Mouse (Mus musculus): ENCODE measurements around the gene Ccr10. TPM values are rescaled to one million over a fixed set of nuclear protein-coding genes. Genes with fewer than 3 reads are reported as not detected.
"Not testable (repeated sequence)": the region's sequence is repeated elsewhere in the genome, so short reads cannot be mapped to it uniquely, and the experiment has no call there.

The Ccr10 gene
- polyA plus RNA-seq, 1 experiment from 2014 or later: 0.20 TPM

DNA sequence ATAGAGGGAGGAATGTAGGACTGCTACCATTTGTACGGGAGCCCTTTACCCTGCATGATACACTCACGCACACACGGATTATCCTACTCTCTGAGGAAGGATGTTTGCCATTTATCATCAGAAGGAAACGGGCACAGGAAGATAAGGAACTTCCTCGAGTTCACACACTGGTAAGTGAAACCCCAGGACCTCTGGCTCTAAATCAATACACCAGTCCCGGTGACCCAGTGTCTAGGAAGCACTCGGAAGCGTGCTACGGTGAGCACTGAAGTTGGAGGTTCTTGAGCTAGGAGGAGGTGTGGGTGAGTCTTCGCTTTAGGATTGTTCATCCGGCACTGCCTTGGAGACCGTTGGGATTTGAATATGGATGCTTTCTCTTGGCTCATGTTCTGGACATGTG is 42.2 kb downstream of the Ccr10 start:
- H3K27ac ChIP-seq: no peak overlapping the region
- WGBS: 82% methylated on average over 12 of the region's 12 CpGs

GRCm38 (mm10) chr11:101131701-101132100 is 43.5 kb downstream of the Ccr10 start:
- 89% methylated on average over 6 of the region's 6 CpGs for WGBS

More for the DNA sequence above, 42.2 kb downstream of the Ccr10 start:
- Histone ChIP-seq H3K27me3 (ENCODE audit: insufficient read depth, poor library complexity, severe bottlenecking) (no peaks in the 10 kb centered on the region), H3K4me3 (no peak overlapping the region), H3K36me3 (no peaks in the 10 kb centered on the region), H3K4me1 (replicated peaks) (peaks cover 3% of the 10 kb centered on the region; the same call in 1 of the 2 replicates), H3K9me3 (peaks cover 3% of the 10 kb centered on the region)
- no peak for DNase-seq (ENCODE audit: low spot score)

GRCm38 (mm10) chr11:101131187-101131586 is 44.1 kb downstream of the Ccr10 start:
- Histone ChIP-seq H3K4me1 (replicated peaks) (peaks cover 3% of the 10 kb centered on the region; the same call in 1 of the 2 replicates), H3K27ac (no peak overlapping the region), H3K9me3 (peaks cover 15% of the 10 kb centered on the region), H3K4me3 (no peak overlapping the region), H3K36me3 (peaks cover 13% of the 10 kb centered on the region), H3K27me3 (ENCODE audit: insufficient read depth, poor library complexity, severe bottlenecking) (no peaks in the 10 kb centered on the region)
- WGBS: 90% methylated on average over 2 of the region's 2 CpGs
- DNase-seq (ENCODE audit: low spot score): no peak

More at GRCm38 (mm10) chr11:101131701-101132100, 43.5 kb downstream of the Ccr10 start:
- peaks cover 10% of the 10 kb centered on the region for H3K9me3 ChIP-seq
- H3K4me1 ChIP-seq (replicated peaks): peaks cover 3% of the 10 kb centered on the region; the same call in 1 of the 2 replicates
- no peak overlapping the region for H3K27ac ChIP-seq
- peaks cover 8% of the 10 kb centered on the region for H3K36me3 ChIP-seq
- peak; percentile 37 for DNase-seq (ENCODE audit: low spot score)
- H3K27me3 ChIP-seq (ENCODE audit: insufficient read depth, poor library complexity, severe bottlenecking): no peaks in the 10 kb centered on the region
- H3K4me3 ChIP-seq: no peak overlapping the region

- no peak overlapping the region for H3K27ac ChIP-seq
- peaks cover 3% of the 10 kb centered on the region; the same call in 1 of the 2 replicates for H3K4me1 ChIP-seq (replicated peaks)
- H3K9me3 ChIP-seq: peaks cover 18% of the 10 kb centered on the region
- H3K36me3 ChIP-seq: peaks cover 23% of the 10 kb centered on the region
- H3K27me3 ChIP-seq (ENCODE audit: insufficient read depth, poor library complexity, severe bottlenecking): no peaks in the 10 kb centered on the region
- 55% methylated on average over 18 of the region's 18 CpGs for WGBS
- no peak for DNase-seq (ENCODE audit: low spot score)
- no peak overlapping the region for H3K4me3 ChIP-seq
Measured at GRCm38 (mm10) chr11:101130056-101130756, 45.0 kb downstream of the Ccr10 start.

DNA sequence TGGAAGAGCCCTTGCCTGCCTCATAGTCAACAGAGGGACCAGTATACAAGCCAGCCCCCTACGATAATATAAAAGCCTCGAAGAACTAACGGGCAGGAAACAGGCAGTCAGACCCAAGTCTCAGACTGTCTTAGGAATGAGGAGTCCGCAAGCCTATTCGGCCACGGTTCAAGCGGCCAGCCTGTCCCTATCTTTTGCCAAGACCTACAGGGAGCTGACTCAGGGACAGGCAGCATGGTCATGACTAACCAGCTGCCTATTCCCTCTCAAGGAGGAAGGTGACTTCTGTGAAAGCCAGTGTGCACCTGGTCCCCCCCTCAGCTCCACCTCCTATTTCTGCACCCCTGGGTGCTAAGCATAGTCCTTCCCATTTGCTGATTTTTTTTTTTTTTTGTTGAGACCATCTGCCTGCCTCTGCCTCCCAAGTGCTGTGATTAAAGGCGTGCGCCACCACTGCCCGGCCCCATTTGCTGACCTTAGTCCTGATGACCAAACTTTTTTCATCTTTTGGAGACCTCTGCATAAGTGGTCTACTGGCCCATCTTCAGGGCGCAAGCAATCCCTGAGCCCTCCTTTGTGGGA is 46.2 kb downstream of the Ccr10 start:
- WGBS: 87% methylated on average over 11 of the region's 11 CpGs
- no peak overlapping the region for H3K4me3 ChIP-seq
- peaks cover 3% of the 10 kb centered on the region; the same call in 1 of the 2 replicates for H3K4me1 ChIP-seq (replicated peaks)
- no peak overlapping the region for H3K27ac ChIP-seq
- peaks cover 33% of the 10 kb centered on the region for H3K36me3 ChIP-seq
- no peaks in the 10 kb centered on the region for H3K27me3 ChIP-seq (ENCODE audit: insufficient read depth, poor library complexity, severe bottlenecking)
- no peak for DNase-seq (ENCODE audit: low spot score)
- peaks cover 18% of the 10 kb centered on the region for H3K9me3 ChIP-seq

DNA sequence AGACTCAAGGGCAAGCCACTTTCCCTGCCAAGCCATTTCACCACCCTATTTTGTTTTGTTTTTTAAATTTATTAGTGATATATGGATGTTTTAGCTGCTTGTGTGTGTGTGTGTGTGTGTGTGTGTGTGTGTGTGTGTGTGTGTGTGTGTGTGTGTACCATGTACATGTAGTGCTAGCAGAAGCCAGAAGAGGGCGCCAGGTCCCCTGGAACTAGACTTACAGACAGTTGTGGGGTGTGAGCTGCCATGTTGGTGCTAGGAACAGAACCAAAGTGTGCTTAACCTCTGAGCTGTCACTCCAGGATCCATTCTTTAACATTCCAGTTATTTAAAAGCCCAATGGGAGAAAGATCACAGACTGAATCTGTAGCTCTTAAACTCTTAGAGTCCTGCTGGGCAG is 48.2 kb downstream of the Ccr10 start:
- Histone ChIP-seq H3K4me1 (replicated peaks) (peaks cover 3% of the 10 kb centered on the region; the same call in 1 of the 2 replicates), H3K36me3 (peaks cover 53% of the 10 kb centered on the region), H3K4me3 (no peak overlapping the region), H3K27ac (no peak overlapping the region), H3K27me3 (ENCODE audit: insufficient read depth, poor library complexity, severe bottlenecking) (no peaks in the 10 kb centered on the region), H3K9me3 (peaks cover 18% of the 10 kb centered on the region)
- no peak for DNase-seq (ENCODE audit: low spot score)
- WGBS: 100% methylated on average over 1 of the region's 1 CpGs

GRCm38 (mm10) chr11:101125008-101125407 is 50.2 kb downstream of the Ccr10 start:
- not testable (repeated sequence) for H3K27ac ChIP-seq; H3K27me3 ChIP-seq (ENCODE audit: insufficient read depth, poor library complexity, severe bottlenecking); DNase-seq (ENCODE audit: low spot score); H3K4me3 ChIP-seq
- peaks cover 17% of the 10 kb centered on the region for H3K4me1 ChIP-seq (replicated peaks)
- H3K36me3 ChIP-seq: peaks cover 62% of the 10 kb centered on the region
- WGBS: 97% methylated on average over 9 of the region's 9 CpGs
- H3K9me3 ChIP-seq: peaks cover 15% of the 10 kb centered on the region

DNA sequence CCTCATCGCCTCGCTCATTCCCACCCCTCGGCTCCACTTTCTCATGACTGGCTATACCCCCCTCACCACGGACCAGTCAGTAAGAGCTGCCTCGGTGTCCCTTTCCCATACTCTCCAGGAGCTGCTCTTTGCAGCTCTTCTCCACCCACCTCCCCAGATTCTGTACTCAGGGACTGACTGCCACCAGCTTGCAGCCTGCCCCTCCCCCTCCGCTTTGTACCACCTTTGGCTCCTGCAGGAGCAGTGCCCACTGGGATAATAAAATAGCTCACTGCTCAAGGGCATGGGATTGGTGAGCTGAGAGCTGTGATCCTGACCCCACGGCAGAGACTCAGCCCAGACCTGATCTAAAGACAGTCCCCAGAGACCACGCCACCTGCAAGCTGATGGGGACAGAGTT is 50.7 kb downstream of the Ccr10 start:
- H3K9me3 ChIP-seq: peaks cover 15% of the 10 kb centered on the region
- not testable (repeated sequence) for H3K27me3 ChIP-seq (ENCODE audit: insufficient read depth, poor library complexity, severe bottlenecking); H3K4me3 ChIP-seq; H3K27ac ChIP-seq; DNase-seq (ENCODE audit: low spot score)
- WGBS: 98% methylated on average over 8 of the region's 8 CpGs
- peaks cover 16% of the 10 kb centered on the region for H3K4me1 ChIP-seq (replicated peaks)
- peaks cover 62% of the 10 kb centered on the region for H3K36me3 ChIP-seq

Other genes with a start within 250 kb of the Ccr10 start
- 21.1 and 31.5 TPM in 2 replicates for gene Stat3, start 235.9 kb downstream of the Ccr10 start, polyA plus RNA-seq (2016; fragmentation: Nextera tagmentation; extraction: Ambion mirVana)
- 18.2 and 21.4 TPM in 2 replicates for gene Cavin1, start 204.6 kb downstream of the Ccr10 start, polyA plus RNA-seq (2016; fragmentation: Nextera tagmentation; extraction: Ambion mirVana)
- 36.2 and 48.1 TPM in 2 replicates for gene Atp6v0a1, start 166.0 kb downstream of the Ccr10 start, polyA plus RNA-seq (2016; fragmentation: Nextera tagmentation; extraction: Ambion mirVana)
- 11.2 and 12.9 TPM in 2 replicates for gene Naglu, start 105.4 kb downstream of the Ccr10 start, polyA plus RNA-seq (2016; fragmentation: Nextera tagmentation; extraction: Ambion mirVana)
- gene Hsd17b1, start 97.0 kb downstream of the Ccr10 start, polyA plus RNA-seq (2016; fragmentation: Nextera tagmentation; extraction: Ambion mirVana): 0.14 TPM in 1 of 2 replicates, not detected in the other
- gene Coasy, start 92.9 kb downstream of the Ccr10 start, polyA plus RNA-seq (2016; fragmentation: Nextera tagmentation; extraction: Ambion mirVana): 53.1 and 59.6 TPM in 2 replicates
- gene Mlx, start 88.2 kb downstream of the Ccr10 start, polyA plus RNA-seq (2016; fragmentation: Nextera tagmentation; extraction: Ambion mirVana): 44.7 and 49.7 TPM in 2 replicates
- 59.7 and 72.5 TPM in 2 replicates for gene Psmc3ip, start 80.0 kb downstream of the Ccr10 start, polyA plus RNA-seq (2016; fragmentation: Nextera tagmentation; extraction: Ambion mirVana)
- 17.8 and 21.2 TPM in 2 replicates for gene Retreg3, start 55.5 kb downstream of the Ccr10 start, polyA plus RNA-seq (2016; fragmentation: Nextera tagmentation; extraction: Ambion mirVana)
- gene Tubg1, start 55.5 kb downstream of the Ccr10 start, polyA plus RNA-seq (2016; fragmentation: Nextera tagmentation; extraction: Ambion mirVana): 136 and 141 TPM in 2 replicates
- 2.8 and 4.8 TPM in 2 replicates for gene Tubg2, start 19.5 kb downstream of the Ccr10 start, polyA plus RNA-seq (2016; fragmentation: Nextera tagmentation; extraction: Ambion mirVana)
- 0.29 and 0.71 TPM in 2 replicates for gene Cntnap1, start 4.9 kb downstream of the Ccr10 start, polyA plus RNA-seq (2016; fragmentation: Nextera tagmentation; extraction: Ambion mirVana)
- 5.8 and 11.8 TPM in 2 replicates for gene Plekhh3, start 4.1 kb downstream of the Ccr10 start, polyA plus RNA-seq (2016; fragmentation: Nextera tagmentation; extraction: Ambion mirVana)
- 13.1 TPM in 2 replicates for gene Ezh1, start 51.0 kb upstream of the Ccr10 start, polyA plus RNA-seq (2016; fragmentation: Nextera tagmentation; extraction: Ambion mirVana)
- 63.9 and 72.3 TPM in 2 replicates for gene Ramp2, start 70.6 kb upstream of the Ccr10 start, polyA plus RNA-seq (2016; fragmentation: Nextera tagmentation; extraction: Ambion mirVana)
- gene Vps25, start 78.3 kb upstream of the Ccr10 start, polyA plus RNA-seq (2016; fragmentation: Nextera tagmentation; extraction: Ambion mirVana): 135 TPM in 2 replicates
- gene Wnk4, start 85.1 kb upstream of the Ccr10 start, polyA plus RNA-seq (2016; fragmentation: Nextera tagmentation; extraction: Ambion mirVana): 6.7 and 7.6 TPM in 2 replicates
- 0.95 and 1.9 TPM in 2 replicates for gene Cntd1, start 103.6 kb upstream of the Ccr10 start, polyA plus RNA-seq (2016; fragmentation: Nextera tagmentation; extraction: Ambion mirVana)
- gene Coa3, start 103.7 kb upstream of the Ccr10 start, polyA plus RNA-seq (2016; fragmentation: Nextera tagmentation; extraction: Ambion mirVana): 227 and 244 TPM in 2 replicates
- 153 and 166 TPM in 2 replicates for gene Becn1, start 126.8 kb upstream of the Ccr10 start, polyA plus RNA-seq (2016; fragmentation: Nextera tagmentation; extraction: Ambion mirVana)
- 166 and 190 TPM in 2 replicates for gene Psme3, start 140.8 kb upstream of the Ccr10 start, polyA plus RNA-seq (2016; fragmentation: Nextera tagmentation; extraction: Ambion mirVana)
- gene Aoc2, start 149.6 kb upstream of the Ccr10 start, polyA plus RNA-seq (2016; fragmentation: Nextera tagmentation; extraction: Ambion mirVana): 1.5 and 2.1 TPM in 2 replicates
- 0.06 TPM in 1 of 2 replicates, not detected in the other for gene Aoc3, start 155.2 kb upstream of the Ccr10 start, polyA plus RNA-seq (2016; fragmentation: Nextera tagmentation; extraction: Ambion mirVana)
- not detected in 2 replicates for gene G6pc, start 192.1 kb upstream of the Ccr10 start, polyA plus RNA-seq (2016; fragmentation: Nextera tagmentation; extraction: Ambion mirVana)
- gene Aarsd1, start 242.2 kb upstream of the Ccr10 start, polyA plus RNA-seq (2016; fragmentation: Nextera tagmentation; extraction: Ambion mirVana): 91.4 and 99.8 TPM in 2 replicates
- 9.4 and 10.2 TPM in 2 replicates for gene Gm27029, start 249.4 kb upstream of the Ccr10 start, polyA plus RNA-seq (2016; fragmentation: Nextera tagmentation; extraction: Ambion mirVana)
- gene Rundc1, start 249.6 kb upstream of the Ccr10 start, polyA plus RNA-seq (2016; fragmentation: Nextera tagmentation; extraction: Ambion mirVana): 20.5 and 25.3 TPM in 2 replicates
- 4.0 and 4.5 TPM in 2 replicates for gene Ptges3l, start 249.9 kb upstream of the Ccr10 start, polyA plus RNA-seq (2016; fragmentation: Nextera tagmentation; extraction: Ambion mirVana)